Mouse (Mus musculus): ENCODE data around the gene Ppm1a. TPM values are rescaled to one million over a fixed set of nuclear protein-coding genes. Genes with fewer than 3 reads are reported as not detected.

The Ppm1a gene
- polyA plus RNA-seq, 1 experiment from 2014 or later: 64.9 TPM

DNA sequence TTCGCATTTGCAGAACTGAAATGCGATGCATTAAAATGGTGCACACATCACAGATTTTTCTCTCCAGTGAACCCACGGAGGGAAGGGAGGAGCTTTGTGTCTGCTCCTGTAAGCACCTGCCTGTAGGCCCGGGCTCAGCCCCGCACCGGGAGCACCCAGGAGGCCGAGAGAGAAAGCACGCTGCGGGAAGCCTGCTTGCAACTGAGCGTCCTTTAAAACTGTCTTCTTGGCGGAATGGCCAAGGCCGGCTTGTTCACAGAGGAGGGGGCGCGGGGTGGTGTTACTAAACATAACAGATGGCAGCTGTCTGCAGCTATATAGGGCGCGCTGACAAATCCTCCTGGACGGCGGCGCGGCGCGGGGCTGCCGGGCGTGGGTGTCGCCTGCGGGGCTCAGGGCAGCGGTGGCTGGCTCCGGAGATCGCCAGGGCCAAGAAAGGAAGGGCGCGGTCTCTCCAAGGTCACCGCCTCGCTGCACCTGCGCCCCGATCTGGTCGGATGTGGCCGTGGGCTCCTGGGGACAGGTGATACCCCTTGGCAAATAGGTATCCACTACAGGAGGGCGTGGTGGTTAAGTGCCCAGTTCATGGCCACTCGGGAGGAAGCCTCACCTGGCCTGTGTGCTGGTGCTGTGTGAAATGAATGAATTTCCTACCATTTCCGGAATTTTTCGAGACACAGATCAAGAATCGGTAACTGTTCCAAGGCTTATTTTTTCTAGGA is 74.6 kb downstream of the Ppm1a start:
- DNase-seq (peak; percentile 68), ATAC-seq (ENCODE audit: insufficient read depth) (peak; percentile 81)
- Histone ChIP-seq H3K36me3 (ENCODE audit: insufficient read depth) (no peaks in the 10 kb centered on the region), H3K4me1 (ENCODE audit: insufficient read depth) (no peaks in the 10 kb centered on the region), H3K4me2 (peak overlapping the region; percentile 65), H3K9ac (peak overlapping the region; percentile 20; the same call in 1 of the 2 replicates), H3K9me3 (ENCODE audit: low read depth, low read length) (no peaks in the 10 kb centered on the region), H3K4me3 (ENCODE audit: low read depth, low read length) (peak overlapping the region; percentile 34), H3K27ac (ENCODE audit: low read depth) (no peak overlapping the region), H3K27me3 (ENCODE audit: insufficient read depth, low read length) (peaks cover 27% of the 10 kb centered on the region)
- 5% methylated on average over 42 of the region's 42 CpGs for WGBS
- TF ChIP-seq CTCF (IDR thresholded peaks at IDR 0.05; ENCODE audit: low read depth): no peak

- H3K9me3 ChIP-seq (ENCODE audit: low read depth, low read length): no peaks in the 10 kb centered on the region
- H3K27ac ChIP-seq (ENCODE audit: low read depth): no peak overlapping the region
- H3K4me3 ChIP-seq (ENCODE audit: low read depth, low read length): no peak overlapping the region
- peak; percentile 47 for DNase-seq
- H3K9ac ChIP-seq: no peak overlapping the region
- no peak for ATAC-seq (ENCODE audit: insufficient read depth)
- H3K4me2 ChIP-seq: no peak overlapping the region
- peak; percentile 53 for TF ChIP-seq CTCF (IDR thresholded peaks at IDR 0.05; ENCODE audit: low read depth)
- H3K36me3 ChIP-seq (ENCODE audit: insufficient read depth): no peaks in the 10 kb centered on the region
- 69% methylated on average over 14 of the region's 14 CpGs for WGBS
- H3K4me1 ChIP-seq (ENCODE audit: insufficient read depth): no peaks in the 10 kb centered on the region
- peaks cover 27% of the 10 kb centered on the region for H3K27me3 ChIP-seq (ENCODE audit: insufficient read depth, low read length)
These were observed 77.7 kb downstream of the Ppm1a start for GRCm38 (mm10) chr12:72834773-72835517.

DNA sequence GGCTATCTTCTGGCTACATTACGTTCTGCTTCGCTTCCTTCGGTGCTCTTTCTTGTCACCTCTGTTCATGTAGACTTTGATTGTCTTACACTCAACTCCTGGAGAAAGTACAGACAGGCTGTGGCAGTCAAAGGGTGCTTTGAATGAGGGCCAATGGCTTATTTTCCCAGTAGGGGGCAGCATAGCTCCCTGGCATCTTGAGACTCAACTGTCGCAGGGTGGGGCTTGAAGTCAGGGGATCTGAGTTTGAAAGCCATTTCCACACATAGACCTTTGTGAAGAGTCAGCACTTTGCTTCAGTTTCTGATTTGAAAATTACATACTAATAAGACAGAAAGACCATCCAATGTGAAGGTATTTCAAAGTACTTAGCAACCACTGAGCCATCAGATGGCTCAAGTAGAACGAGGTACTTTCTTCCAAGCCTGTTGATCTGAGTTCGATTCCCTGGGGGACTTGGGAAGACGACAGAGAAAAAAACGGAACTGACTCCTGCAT is 78.3 kb downstream of the Ppm1a start:
- WGBS: 77% methylated on average over 8 of the region's 8 CpGs
- no peaks in the 10 kb centered on the region for H3K9me3 ChIP-seq (ENCODE audit: low read depth, low read length)
- no peak for ATAC-seq (ENCODE audit: insufficient read depth)
- peak; percentile 41; the same call in 1 of the 2 replicates for TF ChIP-seq CTCF (IDR thresholded peaks at IDR 0.05; ENCODE audit: low read depth)
- H3K27me3 ChIP-seq (ENCODE audit: insufficient read depth, low read length): peaks cover 25% of the 10 kb centered on the region
- no peaks in the 10 kb centered on the region for H3K4me1 ChIP-seq (ENCODE audit: insufficient read depth)
- peak; percentile 33 for DNase-seq
- no peak overlapping the region for H3K27ac ChIP-seq (ENCODE audit: low read depth)
- no peak overlapping the region for H3K4me3 ChIP-seq (ENCODE audit: low read depth, low read length)
- H3K9ac ChIP-seq: no peak overlapping the region
- no peak overlapping the region for H3K4me2 ChIP-seq
- H3K36me3 ChIP-seq (ENCODE audit: insufficient read depth): no peaks in the 10 kb centered on the region

GRCm38 (mm10) chr12:72837302-72837701 is 80.0 kb downstream of the Ppm1a start:
- no peaks in the 10 kb centered on the region for H3K9me3 ChIP-seq (ENCODE audit: low read depth, low read length)
- H3K27me3 ChIP-seq (ENCODE audit: insufficient read depth, low read length): peaks cover 8% of the 10 kb centered on the region
- DNase-seq (no peak), ATAC-seq (ENCODE audit: insufficient read depth) (no peak)
- no peak overlapping the region for H3K4me3 ChIP-seq (ENCODE audit: low read depth, low read length)
- no peak overlapping the region for H3K9ac ChIP-seq
- H3K4me1 ChIP-seq (ENCODE audit: insufficient read depth): no peaks in the 10 kb centered on the region
- H3K27ac ChIP-seq (ENCODE audit: low read depth): no peak overlapping the region
- no peak for TF ChIP-seq CTCF (IDR thresholded peaks at IDR 0.05; ENCODE audit: low read depth)
- H3K36me3 ChIP-seq (ENCODE audit: insufficient read depth): no peaks in the 10 kb centered on the region
- no peak overlapping the region for H3K4me2 ChIP-seq
- 69% methylated on average over 4 of the region's 4 CpGs for WGBS

GRCm38 (mm10) chr12:72841500-72841899 is 84.2 kb downstream of the Ppm1a start:
- no peak overlapping the region for H3K9ac ChIP-seq
- H3K4me3 ChIP-seq (ENCODE audit: low read depth, low read length): no peak overlapping the region
- no peak overlapping the region for H3K27ac ChIP-seq (ENCODE audit: low read depth)
- H3K9me3 ChIP-seq (ENCODE audit: low read depth, low read length): no peaks in the 10 kb centered on the region
- WGBS: 93% methylated on average over 1 of the region's 1 CpGs
- no peak for ATAC-seq (ENCODE audit: insufficient read depth)
- H3K36me3 ChIP-seq (ENCODE audit: insufficient read depth): no peaks in the 10 kb centered on the region
- no peak for TF ChIP-seq CTCF (IDR thresholded peaks at IDR 0.05; ENCODE audit: low read depth)
- H3K4me1 ChIP-seq (ENCODE audit: insufficient read depth): peaks cover 5% of the 10 kb centered on the region; the same call in 1 of the 2 replicates
- H3K4me2 ChIP-seq: no peak overlapping the region
- DNase-seq: no peak
- peaks cover 5% of the 10 kb centered on the region for H3K27me3 ChIP-seq (ENCODE audit: insufficient read depth, low read length)

GRCm38 (mm10) chr12:72843135-72843534 is 85.9 kb downstream of the Ppm1a start:
- H3K4me2 ChIP-seq: no peak overlapping the region
- peak; percentile 27 for TF ChIP-seq CTCF (IDR thresholded peaks at IDR 0.05; ENCODE audit: low read depth)
- no peaks in the 10 kb centered on the region for H3K9me3 ChIP-seq (ENCODE audit: low read depth, low read length)
- no peaks in the 10 kb centered on the region for H3K36me3 ChIP-seq (ENCODE audit: insufficient read depth)
- DNase-seq: no peak
- peaks cover 11% of the 10 kb centered on the region for H3K27me3 ChIP-seq (ENCODE audit: insufficient read depth, low read length)
- H3K9ac ChIP-seq: no peak overlapping the region
- peaks cover 5% of the 10 kb centered on the region; the same call in 1 of the 2 replicates for H3K4me1 ChIP-seq (ENCODE audit: insufficient read depth)
- no peak overlapping the region for H3K27ac ChIP-seq (ENCODE audit: low read depth)
- no peak for ATAC-seq (ENCODE audit: insufficient read depth)
- no peak overlapping the region for H3K4me3 ChIP-seq (ENCODE audit: low read depth, low read length)
- WGBS: 85% methylated on average over 4 of the region's 4 CpGs

DNA sequence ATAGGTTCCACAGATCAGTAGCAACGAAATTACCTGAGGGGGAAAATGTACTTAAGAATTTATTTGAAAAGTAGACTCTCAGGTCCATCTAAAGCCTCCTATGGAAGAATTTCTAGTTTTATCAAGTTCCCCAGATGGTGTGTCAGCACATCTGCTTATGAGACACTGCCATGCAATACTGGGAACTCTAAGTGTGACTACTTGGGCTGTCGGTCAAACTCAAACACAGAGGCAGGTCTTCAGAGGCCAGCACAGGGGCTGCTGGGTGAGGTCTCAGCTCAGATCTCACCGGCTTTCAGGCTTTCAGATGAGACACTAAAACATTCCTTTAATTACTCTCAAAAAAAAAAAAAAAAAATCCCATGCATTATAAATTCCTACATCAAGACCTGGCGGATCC is 86.3 kb downstream of the Ppm1a start:
- Histone ChIP-seq H3K27ac (ENCODE audit: low read depth) (no peak overlapping the region), H3K27me3 (ENCODE audit: insufficient read depth, low read length) (peaks cover 15% of the 10 kb centered on the region), H3K9me3 (ENCODE audit: low read depth, low read length) (no peaks in the 10 kb centered on the region), H3K4me1 (ENCODE audit: insufficient read depth) (peaks cover 5% of the 10 kb centered on the region; the same call in 1 of the 2 replicates), H3K4me2 (peak overlapping the region; percentile 53), H3K36me3 (ENCODE audit: insufficient read depth) (no peaks in the 10 kb centered on the region), H3K9ac (no peak overlapping the region), H3K4me3 (ENCODE audit: low read depth, low read length) (no peak overlapping the region)
- no peak for TF ChIP-seq CTCF (IDR thresholded peaks at IDR 0.05; ENCODE audit: low read depth)
- no peak for DNase-seq
- ATAC-seq (ENCODE audit: insufficient read depth): no peak
- 64% methylated on average over 4 of the region's 4 CpGs for WGBS
